Mouse (Mus musculus) olfactory bulb, adult 2 months (tissue): ENCODE measurements around the gene Jarid2.

Experiments used
- CTCF ChIP-seq: fragments of 200-500 bp; IDR thresholded peaks from 2 replicates; pipeline ENCODE4 v1.5.1; 2012; ENCODE audit warnings: low read depth, mild to moderate bottlenecking, low read length, moderate library complexity; ENCODE audit not compliant: insufficient read depth
- POLR2A ChIP-seq: fragments of 200-500 bp; IDR thresholded peaks from 2 replicates; pipeline ENCODE4 v1.6.1; 2012; ENCODE audit warnings: mild to moderate bottlenecking, low read depth, low read length, moderate library complexity; ENCODE audit not compliant: insufficient read depth

- no peak for TF ChIP-seq CTCF
- TF ChIP-seq POLR2A, result no peak
Measured at GRCm38 (mm10) chr13:44717838-44718237, 11.4 kb upstream of the Jarid2 start.
